Mouse (Mus musculus) liver, embryonic 14.5 days (tissue): ENCODE measurements at regions not wholly inside any gene's neighbourhood (a gene's known extent, or its start where the extent isn't known, plus 50 kb on each side); places are given as distances from the start of the nearest gene placed in this dataset.

Source experiments
- ATAC-seq: fragments of 200-750 bp; cut with Nextera tagmentation; 2 replicates; pipeline ENCODE4 v1.8.0; 2017; ENCODE audit warnings: moderate number of reproducible peaks, mild to moderate bottlenecking, moderate library complexity; ENCODE audit not compliant: insufficient read depth
- DNase-seq, 3 experiments: peaks; one replicate each; pipeline ENCODE4 v3.0.0-alpha.2; 2012 to 2013; ENCODE audit warnings: low read depth in 3 of 3, low spot score in 3 of 3
- H3K27ac ChIP-seq: fragments of 300-500 bp; sonication (generic); 2 replicates; pipeline ENCODE4 v1.5.1; 2014; ENCODE audit warnings: moderate library complexity, mild to moderate bottlenecking, control low read depth, inconsistent platforms
- H3K27me3 ChIP-seq: fragments of 300-500 bp; sonication (generic); 2 replicates; pipeline ENCODE4 v1.6.1; 2014; ENCODE audit warnings: mild to moderate bottlenecking, low read length, moderate library complexity; ENCODE audit not compliant: control insufficient read depth, insufficient read depth
- H3K36me3 ChIP-seq: fragments of 300-500 bp; sonication (generic); replicated peaks from 2 replicates; pipeline ENCODE4 v1.6.1; 2014; ENCODE audit warnings: low read depth; ENCODE audit not compliant: control insufficient read depth, insufficient read depth
- H3K4me1 ChIP-seq, 2 experiments: fragments of 200-500 bp in 1 of 2; fragments of 300-500 bp in 1 of 2; sonication (generic) in 1 of 2; replicated peaks; 2 replicates each; pipeline ENCODE4 v1.6.1; 2012 to 2014; ENCODE audit warnings: antibody characterized with exemption in 1 of 2, inconsistent platforms in 1 of 2, low read length in 1 of 2; ENCODE audit not compliant: control insufficient read depth in 2 of 2, insufficient read depth in 2 of 2
- H3K4me2 ChIP-seq: fragments of 300-500 bp; sonication (generic); 2 replicates; pipeline ENCODE4 v1.6.1; 2014; ENCODE audit warnings: low read depth, mild to moderate bottlenecking, control low read depth, moderate library complexity
- H3K4me3 ChIP-seq, 2 experiments: fragments of 200-500 bp in 1 of 2; fragments of 300-500 bp in 1 of 2; sonication (generic) in 1 of 2; 2 replicates each; pipeline ENCODE4 v1.5.1; 2012 to 2014; ENCODE audit warnings: low read depth in 2 of 2, low read length in 2 of 2, mild to moderate bottlenecking in 2 of 2, control low read depth in 1 of 2, inconsistent platforms in 1 of 2, moderate library complexity in 1 of 2; ENCODE audit not compliant: insufficient read depth in 1 of 2
- H3K9ac ChIP-seq: fragments of 300-500 bp; sonication (generic); replicated peaks from 2 replicates; pipeline ENCODE4 v1.6.1; 2014; ENCODE audit warnings: mild to moderate bottlenecking, control low read depth, moderate library complexity
- H3K9me3 ChIP-seq: fragments of 300-500 bp; sonication (generic); 2 replicates; pipeline ENCODE4 v1.6.1; 2016; ENCODE audit warnings: low read length, mixed read lengths; ENCODE audit not compliant: control insufficient read depth
- CTCF ChIP-seq: IDR thresholded peaks from 2 replicates; pipeline ENCODE4 v1.5.1; 2016; ENCODE audit warnings: antibody characterized with exemption, low read depth, control low read depth
- EP300 ChIP-seq: IDR thresholded peaks from 2 replicates; pipeline ENCODE4 v1.6.1; 2016; ENCODE audit warnings: antibody characterized with exemption, low read depth
- WGBS: fragments of 180-500 bp; shearing (Covaris S2); extraction: QIAGEN DNeasy Blood & Tissue Kit; methylation state at CpG from one replicate; pipeline ENCODE4 v1.1.7; 2014; ENCODE audit not compliant: insufficient replicate concordance; 5-methylcytosine and 5-hydroxymethylcytosine counted together

- 34% methylated on average over 4 of the region's 4 CpGs for WGBS
- no peak overlapping the region for H3K4me3 ChIP-seq
- H3K4me1 ChIP-seq, result no peaks in the 10 kb centered on the region
- TF ChIP-seq CTCF, result no peak
- H3K9me3 ChIP-seq, result no peaks in the 10 kb centered on the region
- no peak overlapping the region for H3K27ac ChIP-seq
- DNase-seq (no peak), ATAC-seq (no peak)
- H3K9ac ChIP-seq, result no peak overlapping the region
- H3K36me3 ChIP-seq, result no peaks in the 10 kb centered on the region
- no peak overlapping the region for H3K4me2 ChIP-seq
- no peaks in the 10 kb centered on the region for H3K27me3 ChIP-seq
These were observed 463.7 kb upstream of the Tnp1 start for GRCm38 (mm10) chr1:73479349-73479920.

GRCm38 (mm10) chr1:73460598-73460997 is 444.9 kb upstream of the Tnp1 start:
- no peaks in the 10 kb centered on the region for H3K4me1 ChIP-seq
- no peak for ATAC-seq
- no peaks in the 10 kb centered on the region for H3K36me3 ChIP-seq
- no peak overlapping the region for H3K4me3 ChIP-seq
- H3K27ac ChIP-seq, result no peak overlapping the region
- TF ChIP-seq CTCF (no peak), EP300 (no peak)
- no peak for DNase-seq
- H3K9ac ChIP-seq, result no peak overlapping the region
- no peaks in the 10 kb centered on the region for H3K27me3 ChIP-seq
- WGBS, result 57% methylated on average over 3 of the region's 3 CpGs
- no peak overlapping the region for H3K4me2 ChIP-seq
- no peaks in the 10 kb centered on the region for H3K9me3 ChIP-seq

- 69% methylated on average over 13 of the region's 13 CpGs for WGBS
- Histone ChIP-seq H3K9ac (no peak overlapping the region), H3K4me3 (no peak overlapping the region), H3K27ac (no peak overlapping the region), H3K4me2 (no peak overlapping the region), H3K4me1 (no peaks in the 10 kb centered on the region), H3K36me3 (no peaks in the 10 kb centered on the region), H3K9me3 (no peaks in the 10 kb centered on the region), H3K27me3 (no peaks in the 10 kb centered on the region)
- TF ChIP-seq EP300 (no peak), CTCF (no peak)
- DNase-seq (no peak), ATAC-seq (no peak)
These were observed 444.2 kb upstream of the Tnp1 start for GRCm38 (mm10) chr1:73459754-73460534.

- Histone ChIP-seq H3K4me2 (no peak overlapping the region), H3K9ac (no peak overlapping the region), H3K4me1 (no peaks in the 10 kb centered on the region), H3K27me3 (no peaks in the 10 kb centered on the region), H3K36me3 (no peaks in the 10 kb centered on the region), H3K4me3 (no peak overlapping the region), H3K9me3 (no peaks in the 10 kb centered on the region), H3K27ac (no peak overlapping the region)
- WGBS, result 40% methylated on average over 2 of the region's 2 CpGs
- TF ChIP-seq CTCF (no peak), EP300 (no peak)
- no peak for DNase-seq
- ATAC-seq, result no peak
These were observed 441.6 kb upstream of the Tnp1 start for GRCm38 (mm10) chr1:73457261-73457660.

- no peak for ATAC-seq
These were observed 440.8 kb upstream of the Tnp1 start for GRCm38 (mm10) chr1:73456359-73457062.

More at GRCm38 (mm10) chr1:73456359-73457062, 440.8 kb upstream of the Tnp1 start:
- Histone ChIP-seq H3K36me3 (no peaks in the 10 kb centered on the region), H3K27ac (no peak overlapping the region), H3K4me1 (no peaks in the 10 kb centered on the region), H3K4me3 (no peak overlapping the region), H3K27me3 (no peaks in the 10 kb centered on the region), H3K9me3 (no peaks in the 10 kb centered on the region), H3K4me2 (no peak overlapping the region), H3K9ac (no peak overlapping the region)
- DNase-seq, result no peak
- WGBS, result 55% methylated on average over 8 of the region's 8 CpGs
- TF ChIP-seq CTCF (no peak), EP300 (no peak)
